4 mouse cellular contexts compared by ENCODE assay signal in the genomic region with DNA sequence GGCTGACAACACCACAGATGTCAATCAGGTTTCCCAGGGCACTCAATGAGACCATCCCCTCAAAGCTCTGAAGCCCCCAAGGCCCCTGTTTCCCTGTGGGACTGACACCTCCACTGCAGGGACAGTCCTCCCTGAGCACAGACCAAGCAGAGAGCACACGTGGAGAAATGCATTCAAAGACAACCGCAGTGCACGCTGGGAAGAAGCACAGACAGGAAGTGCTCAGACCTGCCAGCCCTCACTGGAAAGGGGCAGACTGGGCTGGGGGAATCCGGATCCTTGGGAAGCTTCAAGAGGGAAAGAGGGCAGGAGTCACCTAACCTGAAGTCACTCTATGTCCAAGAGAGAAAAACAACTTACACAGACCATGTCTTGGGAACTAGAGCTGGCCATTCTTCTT. TPM values are rescaled to one million over a fixed set of nuclear protein-coding genes. Genes with fewer than 3 reads are reported as not detected.
A peak's percentile ranks its signal among the peaks of the same experiment; 100 is the strongest.
DNase-seq lines count a peak whose midpoint lies in the region; TF ChIP-seq lines count a peak whose summit lies in the region.
"Not testable (repeated sequence)": the region's sequence is repeated elsewhere in the genome, so short reads cannot be mapped to it uniquely, and the experiment has no call there.

No protein-coding gene starts in this region.

- not testable (repeated sequence) for H3K36me3 ChIP-seq in testis, adult 2 months (ENCODE audit: control insufficient read depth, insufficient read depth, low read length)

- TF ChIP-seq CTCF in testis, adult 2 months (IDR thresholded peaks at IDR 0.05; ENCODE audit: control insufficient read depth, insufficient read depth, insufficient replicate concordance, low read depth, low read length), result not testable (repeated sequence)

- not testable (repeated sequence) for H3K27me3 ChIP-seq in testis, adult 2 months (ENCODE audit: control insufficient read depth, insufficient read depth, low read length)

- H3K4me3 ChIP-seq in testis, adult 2 months (ENCODE audit: control insufficient read depth, low read depth, low read length), result peak overlapping the region; percentile 88

- H3K27ac ChIP-seq in testis, adult 2 months (ENCODE audit: control insufficient read depth, insufficient read depth, low read depth, low read length), result not testable (repeated sequence)

- not testable (repeated sequence) for H3K4me1 ChIP-seq in testis, adult 2 months (ENCODE audit: control insufficient read depth, insufficient read depth, low read length)

- peak; percentile 57 for DNase-seq in CD4-positive, CD25-positive, alpha-beta regulatory T cell, adult 2 months (ENCODE audit: low read depth, low spot score)
- peak; percentile 23 for DNase-seq in induced T-regulatory cell, adult 2 months (ENCODE audit: low read depth)
- DNase-seq in thymus, postnatal 14 days, result peak; percentile 10

- TF ChIP-seq POLR2A in testis, adult 2 months (IDR thresholded peaks at IDR 0.05; ENCODE audit: control insufficient read depth, low read depth, low read length), result not testable (repeated sequence)

RNA-seq across cellular contexts. Expression of a gene that starts 2.2 kb away (rescaled TPM):
- polyA plus RNA-seq in testis, adult 2 months (2012; rRNA removed), result 10.0 and 15.4 TPM in 2 replicates

RNA-seq across cellular contexts. Expression of a gene that starts 51.9 kb away (rescaled TPM):
- 1.5 and 1.6 TPM in 2 replicates for polyA plus RNA-seq in testis, adult 2 months (2012; rRNA removed)
